Mouse (Mus musculus) hindbrain, embryonic 16.5 days (tissue): ENCODE results near the gene Upk3a. TPM values are rescaled to one million over a fixed set of nuclear protein-coding genes. Genes with fewer than 3 reads are reported as not detected.

Source experiments
- ATAC-seq: fragments of 200-750 bp; cut with Nextera tagmentation; 2 replicates; pipeline ENCODE4 v1.8.0; 2017; ENCODE audit warnings: moderate TSS enrichment, moderate library complexity
- H3K27ac ChIP-seq: fragments of 300-500 bp; sonication (generic); 2 replicates; pipeline ENCODE4 v1.5.1; 2014; ENCODE audit warnings: low read depth, mild to moderate bottlenecking, control low read depth, low read length, moderate library complexity
- H3K27me3 ChIP-seq: fragments of 300-500 bp; sonication (generic); replicated peaks from 2 replicates; pipeline ENCODE4 v1.6.1; 2014; ENCODE audit warnings: low read length; ENCODE audit not compliant: control insufficient read depth, insufficient read depth
- H3K36me3 ChIP-seq: fragments of 300-500 bp; sonication (generic); 2 replicates; pipeline ENCODE4 v1.6.1; 2014; ENCODE audit warnings: mild to moderate bottlenecking, low read length, moderate library complexity, mixed read lengths; ENCODE audit not compliant: control insufficient read depth, insufficient read depth
- H3K4me1 ChIP-seq: fragments of 300-500 bp; sonication (generic); 2 replicates; pipeline ENCODE4 v1.6.1; 2014; ENCODE audit warnings: low read depth, low read length; ENCODE audit not compliant: control insufficient read depth, insufficient read depth
- H3K4me2 ChIP-seq: fragments of 300-500 bp; sonication (generic); 2 replicates; pipeline ENCODE4 v1.6.1; 2014; ENCODE audit warnings: mild to moderate bottlenecking, low read length, control low read depth, moderate library complexity
- H3K4me3 ChIP-seq: fragments of 300-500 bp; sonication (generic); 2 replicates; pipeline ENCODE4 v1.5.1; 2014; ENCODE audit warnings: mild to moderate bottlenecking, low read length, control low read depth, moderate library complexity
- H3K9ac ChIP-seq: fragments of 300-500 bp; sonication (generic); 2 replicates; pipeline ENCODE4 v1.6.1; 2014; ENCODE audit warnings: low read depth, mild to moderate bottlenecking, control low read depth, low read length, moderate library complexity
- H3K9me3 ChIP-seq: fragments of 300-500 bp; sonication (generic); 2 replicates; pipeline ENCODE4 v1.6.1; 2014; ENCODE audit warnings: mild to moderate bottlenecking, low read length, moderate library complexity; ENCODE audit not compliant: control insufficient read depth
- WGBS: fragments of 180-500 bp; shearing (Covaris S2); extraction: QIAGEN DNeasy Blood & Tissue Kit; methylation state at CpG from one replicate; pipeline ENCODE4 v1.1.7; 2014; 5-methylcytosine and 5-hydroxymethylcytosine counted together
- polyA plus RNA-seq: library from polyadenylated mRNA; unstranded; fragments of >200 nt; fragmentation: Nextera tagmentation; extraction: Ambion mirVana; gene quantifications from 2 replicates; pipeline ENCODE4 v1.2.1, GENCODE M21; 2015

The Upk3a gene
- polyA plus RNA-seq, result 1.7 and 2.1 TPM in 2 replicates

DNA sequence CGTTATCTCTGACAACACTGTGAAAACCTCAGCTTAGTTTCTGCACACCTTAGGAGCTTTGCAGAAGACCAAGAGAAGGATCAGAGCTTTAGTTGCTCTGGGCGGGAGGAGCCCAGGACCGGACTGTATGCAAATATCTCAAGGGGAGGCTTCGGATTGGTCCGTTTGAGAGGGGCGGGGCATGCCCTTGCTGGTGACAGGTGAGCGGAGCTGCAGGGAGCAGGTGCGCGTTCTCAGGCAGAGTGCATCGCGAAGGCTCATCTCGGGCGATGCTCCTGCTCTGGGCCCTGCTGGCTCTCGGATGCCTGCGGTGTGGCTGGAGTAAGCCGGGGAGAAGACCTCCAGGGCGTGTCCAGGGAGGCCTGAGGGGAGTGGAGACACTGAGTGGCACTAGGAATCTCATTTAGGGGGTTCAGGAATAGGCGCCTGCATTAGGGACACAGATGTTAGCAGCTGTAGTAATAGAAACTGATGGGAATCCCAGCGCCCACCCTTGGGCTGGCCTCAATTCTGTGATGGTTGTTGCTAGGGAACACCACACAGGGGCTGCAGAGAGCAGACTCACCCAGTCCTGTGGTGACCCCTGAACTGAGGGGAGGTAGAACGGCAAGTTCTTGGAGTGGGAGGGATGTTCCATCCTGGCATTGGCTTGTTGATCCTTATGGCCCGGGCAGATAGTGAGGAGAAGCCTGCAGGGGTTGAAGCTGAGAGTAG lies at the start of gene Upk3a:
Gene Upk3a (plus strand): TSS at position 191 of the 714 bp plus-strand sequence.
- Histone ChIP-seq H3K4me2 (peak within 1 kb of the TSS; percentile 37), H3K9me3 (no peaks in the 10 kb centered on the region), H3K27me3 (no peaks in the 10 kb centered on the region), H3K9ac (no peak within 1 kb of the TSS; the same call in 1 of the 2 replicates), H3K4me3 (peak within 1 kb of the TSS; percentile 11), H3K36me3 (no peaks in the 10 kb centered on the region), H3K27ac (no peak within 1 kb of the TSS), H3K4me1 (peaks cover 3% of the 10 kb centered on the region; the same call in 1 of the 2 replicates)
- peak; percentile 76 for ATAC-seq
- WGBS, result 11% methylated on average over 21 of the region's 21 CpGs

DNA sequence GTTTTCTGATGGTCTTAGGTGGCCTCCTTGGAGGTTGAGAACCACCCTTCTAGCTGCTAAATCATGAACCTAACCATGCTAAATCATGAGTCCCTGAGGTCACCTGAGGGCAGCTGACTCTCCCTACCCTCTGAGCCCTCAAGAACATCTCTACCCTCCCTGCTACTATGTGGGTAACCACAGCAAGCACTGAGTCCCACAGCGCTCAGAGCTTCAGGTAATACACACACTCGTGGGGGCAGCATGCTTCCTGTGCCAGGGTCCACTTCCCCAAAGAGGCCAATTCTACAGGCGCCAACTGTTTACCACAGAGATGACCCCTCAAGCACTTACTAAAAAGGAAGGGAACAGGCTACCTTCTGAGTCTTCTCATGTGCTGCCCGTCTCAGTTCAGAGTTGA lies 48.4 kb upstream of the Upk3a start:
- Histone ChIP-seq H3K4me3 (no peak overlapping the region), H3K9me3 (no peaks in the 10 kb centered on the region), H3K4me1 (peaks cover 9% of the 10 kb centered on the region), H3K27me3 (no peaks in the 10 kb centered on the region), H3K36me3 (0 out of 2 replicates have a peak, but pooled peaks cover 3% of the 10 kb centered on the region), H3K27ac (no peak overlapping the region), H3K9ac (no peak overlapping the region), H3K4me2 (no peak overlapping the region)
- WGBS, result 94% methylated on average over 4 of the region's 4 CpGs
- ATAC-seq, result no peak

DNA sequence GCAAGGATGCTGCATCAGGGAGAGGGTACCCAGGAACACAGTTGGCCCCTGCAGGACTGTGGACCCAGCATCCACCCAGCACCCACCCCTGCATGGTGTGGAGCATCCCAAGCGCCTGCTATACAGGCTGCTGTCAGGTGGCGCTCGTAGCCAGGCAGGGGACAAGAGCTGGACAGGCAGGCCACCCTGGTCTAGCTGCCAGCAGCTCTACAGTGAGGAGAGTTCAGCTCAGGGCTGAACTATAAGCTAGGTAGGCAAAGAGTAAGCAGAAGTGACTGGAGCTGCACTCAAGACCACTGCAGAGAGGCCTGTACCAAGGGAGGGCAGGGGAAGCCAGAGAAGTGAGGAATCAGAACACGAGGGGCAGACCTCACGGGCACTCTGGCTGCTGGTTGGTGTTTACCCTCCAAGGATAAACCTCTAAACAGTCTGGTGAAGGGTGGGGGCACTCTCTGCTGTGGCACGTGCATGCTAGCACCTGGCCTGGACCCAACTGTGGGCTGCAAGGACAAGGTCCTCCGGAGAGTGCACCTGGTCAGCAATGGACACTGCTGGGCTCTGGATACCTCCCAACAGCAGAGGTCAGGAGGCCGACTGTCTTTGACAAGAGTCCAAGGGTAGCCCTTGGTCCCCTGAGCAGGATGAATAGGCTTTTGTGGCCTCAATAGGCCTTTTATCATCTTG lies 43.9 kb upstream of the Upk3a start:
- WGBS, result 36% methylated on average over 8 of the region's 8 CpGs
- H3K9ac ChIP-seq, result no peak overlapping the region
- ATAC-seq, result peak; percentile 53

DNA sequence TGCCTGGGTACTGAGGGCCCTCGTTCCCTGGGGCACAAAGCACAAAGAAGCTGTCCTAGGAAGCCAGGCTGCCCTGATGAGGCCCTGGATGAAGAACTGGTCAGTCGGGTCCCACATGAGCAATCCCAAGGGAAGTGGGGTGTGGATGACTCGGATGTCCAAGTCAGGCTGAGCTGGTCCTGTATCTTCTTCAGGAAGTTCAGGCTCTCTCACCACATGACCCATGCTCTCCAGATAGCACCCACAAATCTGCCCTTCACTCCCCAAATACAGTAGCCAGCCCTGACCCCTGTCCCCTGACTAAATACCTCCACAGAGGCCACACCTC lies 43.4 kb upstream of the Upk3a start:
- no peak overlapping the region for H3K9ac ChIP-seq
- ATAC-seq, result no peak; the same call in 1 of the 2 replicates

More for the DNA sequence above, 43.9 kb upstream of the Upk3a start:
- no peaks in the 10 kb centered on the region for H3K27me3 ChIP-seq
- peaks cover 23% of the 10 kb centered on the region for H3K4me1 ChIP-seq
- H3K4me2 ChIP-seq, result no peak overlapping the region
- no peak overlapping the region for H3K4me3 ChIP-seq
- no peaks in the 10 kb centered on the region for H3K9me3 ChIP-seq
- 0 out of 2 replicates have a peak overlapping the region, but pooled peaks have one; percentile 29 for H3K27ac ChIP-seq
- H3K36me3 ChIP-seq, result 0 out of 2 replicates have a peak, but pooled peaks cover 3% of the 10 kb centered on the region

DNA sequence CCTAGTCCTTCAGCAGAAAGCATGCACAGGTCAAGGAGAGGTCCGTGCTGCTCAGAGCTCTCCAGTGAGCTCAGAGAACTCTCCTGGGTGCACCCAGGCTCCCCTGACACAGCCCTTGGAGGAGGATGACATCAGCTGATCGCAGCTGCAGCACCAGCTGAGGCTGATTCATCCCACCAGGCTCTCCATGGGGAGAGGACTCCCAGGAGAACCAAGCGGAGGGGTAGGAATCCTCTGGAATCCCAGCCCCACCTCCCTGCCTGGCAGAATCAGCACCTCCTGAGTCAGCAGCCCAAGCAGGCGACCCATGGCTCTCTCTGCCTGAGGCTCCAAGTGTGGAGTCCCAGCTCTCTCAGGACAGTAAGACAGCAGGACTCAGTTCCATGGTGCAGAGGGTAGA lies 41.2 kb upstream of the Upk3a start:
- Histone ChIP-seq H3K9ac (no peak overlapping the region), H3K9me3 (no peaks in the 10 kb centered on the region), H3K4me2 (no peak overlapping the region), H3K4me3 (no peak overlapping the region), H3K36me3 (no peaks in the 10 kb centered on the region), H3K4me1 (peaks cover 23% of the 10 kb centered on the region), H3K27ac (no peak overlapping the region), H3K27me3 (no peaks in the 10 kb centered on the region)
- no peak for ATAC-seq
- WGBS, result 24% methylated on average over 4 of the region's 4 CpGs

More for the DNA sequence above, 43.4 kb upstream of the Upk3a start:
- Histone ChIP-seq H3K27me3 (no peaks in the 10 kb centered on the region), H3K27ac (no peak overlapping the region), H3K4me2 (no peak overlapping the region), H3K4me1 (peaks cover 23% of the 10 kb centered on the region), H3K4me3 (no peak overlapping the region), H3K36me3 (0 out of 2 replicates have a peak, but pooled peaks cover 3% of the 10 kb centered on the region), H3K9me3 (no peaks in the 10 kb centered on the region)
- 23% methylated on average over 3 of the region's 3 CpGs for WGBS

DNA sequence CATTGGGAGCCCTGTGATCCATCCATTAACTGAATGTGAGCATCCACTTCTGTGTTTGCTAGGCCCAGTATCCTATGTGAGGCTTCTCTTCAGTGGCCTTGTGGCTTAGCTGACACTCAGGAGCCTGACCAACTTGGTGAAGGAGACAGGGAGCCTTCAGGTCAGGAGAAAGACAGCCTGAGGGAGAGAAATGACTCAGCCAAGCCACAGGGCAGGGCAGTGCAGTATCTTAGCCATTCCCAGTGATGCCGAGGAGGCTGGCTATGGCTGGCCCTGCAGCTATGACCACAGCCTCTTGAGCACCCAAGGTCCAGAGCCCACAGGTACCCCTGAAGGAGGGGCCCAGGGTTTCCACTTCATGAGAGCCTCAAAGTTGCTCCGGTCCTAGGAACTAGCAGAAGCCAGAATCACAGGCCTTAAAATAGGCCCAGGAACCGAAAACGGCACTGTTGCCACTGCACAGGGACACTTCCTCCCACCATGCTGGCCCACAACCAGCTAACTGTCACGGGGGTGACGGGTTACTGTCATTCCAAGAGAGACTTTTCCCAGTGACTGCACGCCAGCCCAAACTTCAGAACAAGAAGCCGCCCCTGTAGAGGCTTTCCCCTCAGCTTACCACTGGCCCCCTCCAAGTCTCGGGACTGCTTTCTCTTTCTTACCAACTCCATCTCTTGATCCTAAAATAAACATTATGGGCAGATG lies 35.2 kb upstream of the Upk3a start:
- H3K27ac ChIP-seq, result no peak overlapping the region
- H3K4me3 ChIP-seq, result no peak overlapping the region
- WGBS, result 79% methylated on average over 9 of the region's 9 CpGs
- H3K4me1 ChIP-seq, result peaks cover 26% of the 10 kb centered on the region
- ATAC-seq, result no peak
- H3K4me2 ChIP-seq, result no peak overlapping the region
- H3K9ac ChIP-seq, result no peak overlapping the region
- no peaks in the 10 kb centered on the region for H3K36me3 ChIP-seq
- no peaks in the 10 kb centered on the region for H3K9me3 ChIP-seq
- H3K27me3 ChIP-seq, result no peaks in the 10 kb centered on the region

DNA sequence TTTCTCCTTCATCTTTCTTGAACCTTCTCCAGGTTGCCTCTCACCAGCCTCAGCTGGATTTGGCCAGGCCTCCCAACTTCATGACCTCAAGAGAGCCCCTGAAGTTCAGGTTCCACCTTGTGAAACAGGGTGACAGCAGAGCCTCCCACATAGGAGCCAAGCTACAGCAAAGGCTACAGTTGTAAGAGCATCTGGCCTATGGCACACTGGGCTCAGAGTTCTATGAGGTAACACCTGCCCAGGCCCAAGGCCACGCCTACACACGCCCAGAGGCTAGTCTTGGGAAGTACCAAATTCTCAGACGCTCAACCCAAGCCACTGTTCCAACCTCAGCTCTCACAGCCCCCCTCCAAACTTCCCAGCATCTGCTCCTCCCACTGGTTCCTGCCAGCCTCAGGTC lies 34.1 kb upstream of the Upk3a start:
- H3K4me3 ChIP-seq, result no peak overlapping the region
- H3K4me2 ChIP-seq, result no peak overlapping the region
- 80% methylated on average over 3 of the region's 3 CpGs for WGBS
- no peak for ATAC-seq
- H3K9ac ChIP-seq, result no peak overlapping the region
- no peaks in the 10 kb centered on the region for H3K9me3 ChIP-seq
- no peak overlapping the region for H3K27ac ChIP-seq
- H3K27me3 ChIP-seq, result no peaks in the 10 kb centered on the region
- no peaks in the 10 kb centered on the region for H3K36me3 ChIP-seq
- peaks cover 25% of the 10 kb centered on the region for H3K4me1 ChIP-seq

DNA sequence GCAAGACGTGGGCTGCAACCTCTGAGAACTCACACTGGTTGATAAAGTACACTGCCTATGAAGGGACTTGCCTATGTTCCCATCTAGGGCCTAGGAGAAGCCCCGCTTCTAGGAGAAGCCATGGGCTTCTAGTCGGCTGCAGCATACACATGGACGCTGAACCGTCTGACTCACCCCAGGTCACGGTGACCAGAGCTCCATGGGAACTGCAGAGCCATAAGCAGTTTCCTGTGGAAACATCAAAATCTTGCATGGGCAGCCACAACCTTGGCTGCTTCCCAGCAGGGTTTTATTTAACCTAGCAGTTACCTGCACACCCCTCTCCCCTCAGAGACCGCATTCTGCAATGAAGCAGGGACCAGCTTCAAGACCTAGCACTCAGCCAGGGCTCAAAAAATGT lies 33.2 kb upstream of the Upk3a start:
- H3K27ac ChIP-seq, result no peak overlapping the region
- no peak for ATAC-seq
- no peaks in the 10 kb centered on the region for H3K27me3 ChIP-seq
- peaks cover 28% of the 10 kb centered on the region for H3K4me1 ChIP-seq
- H3K9ac ChIP-seq, result no peak overlapping the region
- H3K4me3 ChIP-seq, result no peak overlapping the region
- 86% methylated on average over 7 of the region's 7 CpGs for WGBS
- H3K36me3 ChIP-seq, result no peaks in the 10 kb centered on the region
- no peaks in the 10 kb centered on the region for H3K9me3 ChIP-seq
- H3K4me2 ChIP-seq, result no peak overlapping the region
